Mouse (Mus musculus): ENCODE measurements around the gene Ltb4r1.

Gene Ltb4r1

DNA sequence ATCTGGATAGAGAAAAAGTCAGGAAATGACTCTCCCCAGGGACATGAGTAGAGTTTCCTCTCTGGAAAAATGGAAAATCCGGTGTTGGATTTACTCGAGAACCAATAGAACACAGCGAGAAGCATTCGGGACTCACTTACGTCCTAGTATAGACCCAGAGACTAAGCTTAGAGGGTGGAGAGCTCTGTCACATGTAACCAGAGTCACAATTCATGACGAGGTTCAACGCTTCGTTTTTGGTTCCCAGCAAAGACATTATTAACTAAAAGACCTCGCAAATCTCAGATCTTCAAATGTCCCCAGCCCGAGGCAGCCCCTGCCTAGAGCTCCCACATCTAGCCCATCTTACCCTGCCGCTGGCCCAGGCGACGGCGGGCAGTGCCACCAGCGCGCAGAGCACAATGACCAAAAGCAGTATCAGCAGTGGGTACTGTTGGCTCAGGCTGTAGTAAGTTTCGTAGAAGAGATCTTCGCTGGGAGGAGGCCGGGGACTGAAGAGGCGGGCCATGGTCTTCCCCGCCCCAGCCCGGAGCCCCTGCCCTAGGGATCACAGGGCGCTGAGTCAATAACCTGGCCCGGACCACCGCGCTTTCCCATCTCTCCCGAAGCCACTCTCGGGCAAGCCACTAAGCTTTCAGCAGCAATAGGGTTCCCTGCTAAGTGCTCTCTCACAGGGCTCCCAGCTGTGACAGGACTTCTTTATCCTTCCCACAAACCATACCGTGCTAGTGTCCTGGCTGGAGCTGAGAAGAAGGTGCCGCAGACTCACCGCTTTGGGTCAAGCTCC lies 17.6 kb downstream of the Ltb4r1 start:
- DNase-seq (ENCODE audit: extremely low spot score, low read depth, low spot score) = no peak

GRCm38 (mm10) chr14:55783958-55784235 lies 18.1 kb downstream of the Ltb4r1 start, which contains the start of gene Adcy4:
Gene Adcy4 (minus strand): TSS chr14:55784095.
- DNase-seq (ENCODE audit: extremely low spot score, low read depth, low spot score) = no peak

DNA sequence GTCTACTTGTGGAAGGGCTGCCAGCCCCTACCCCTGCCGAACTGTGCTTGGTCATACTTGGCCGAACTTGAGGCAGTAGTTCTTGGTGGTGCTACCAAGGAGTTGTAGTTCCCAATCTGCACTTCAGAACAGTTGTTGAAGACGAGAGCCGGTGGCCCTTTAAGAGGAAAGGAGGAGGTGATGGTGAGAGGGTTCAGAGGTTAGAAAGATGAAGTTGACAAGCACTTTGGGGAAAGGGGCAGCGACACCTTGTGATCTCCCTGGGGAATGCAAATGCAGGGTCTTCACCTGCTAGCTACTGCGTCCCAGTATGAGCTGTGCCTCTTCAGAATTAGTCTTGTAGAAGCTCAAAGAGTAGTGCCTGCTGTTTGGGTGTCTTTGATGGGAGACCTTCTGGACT lies 19.4 kb downstream of the Ltb4r1 start:
- DNase-seq (ENCODE audit: extremely low spot score, low read depth, low spot score) = no peak

DNA sequence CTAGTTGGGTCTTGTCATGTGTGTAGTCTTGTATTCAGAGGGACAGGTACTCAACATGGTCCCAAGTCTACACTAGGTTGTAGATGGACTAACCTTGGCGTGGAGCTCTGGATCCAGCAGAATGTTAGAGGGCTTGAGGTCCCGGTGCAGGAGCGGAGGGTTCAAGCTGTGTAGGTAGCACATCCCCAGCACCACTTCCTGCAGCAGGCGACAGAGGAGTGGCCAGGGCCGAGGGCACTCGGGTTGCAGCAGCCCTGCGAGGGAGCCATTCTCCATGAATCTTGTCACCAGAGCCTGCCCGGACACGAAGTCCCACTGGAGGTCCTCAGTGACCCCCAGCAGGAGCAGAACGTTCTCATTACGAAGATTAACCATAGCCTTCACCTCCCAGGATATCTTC lies 22.0 kb downstream of the Ltb4r1 start:
- no peak for DNase-seq (ENCODE audit: extremely low spot score, low read depth, low spot score)

DNA sequence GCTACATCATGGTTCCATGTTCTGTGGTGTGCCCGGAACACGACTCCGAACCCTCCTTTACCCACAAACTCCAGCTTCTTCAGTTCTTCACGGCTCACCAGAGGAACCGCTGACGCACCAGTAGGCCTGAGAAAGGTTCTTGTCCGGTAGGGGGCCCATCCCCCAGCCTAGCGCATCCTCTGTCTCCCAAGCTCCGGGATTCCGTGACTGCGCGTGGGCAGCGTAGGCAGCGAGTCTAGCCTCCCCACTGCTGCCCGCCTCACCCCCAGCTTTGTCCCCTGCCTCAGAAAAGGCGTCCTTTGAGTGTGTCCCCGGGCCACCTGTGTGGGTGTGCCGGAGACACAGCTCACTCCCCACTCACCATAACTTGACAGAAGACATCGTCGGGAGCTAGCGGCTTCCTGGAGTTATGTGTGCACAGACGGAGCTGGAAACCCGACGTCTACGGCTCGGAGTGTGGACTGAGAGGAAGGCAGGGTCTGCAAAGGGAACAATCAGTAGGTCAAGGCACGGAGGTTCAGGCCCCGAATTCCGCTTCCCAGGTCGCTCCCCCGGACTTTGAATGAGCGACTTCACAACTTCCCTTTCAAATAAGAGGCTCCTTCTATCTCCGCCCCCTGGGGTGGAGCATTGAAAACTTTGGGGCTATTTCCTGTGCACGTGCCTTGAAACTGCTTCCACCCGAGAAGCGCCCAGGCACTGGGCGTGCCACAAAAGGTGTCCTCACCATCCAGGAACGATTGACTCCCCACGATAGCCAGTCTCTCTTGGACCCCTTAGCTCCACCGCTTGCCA lies 22.7 kb downstream of the Ltb4r1 start, which contains the start of gene Ripk3:
TSS of gene Ripk3 (minus strand) at position 610 of the 795 bp plus-strand sequence.
- DNase-seq (ENCODE audit: extremely low spot score, low read depth, low spot score) = no peak

GRCm38 (mm10) chr14:55793461-55793860 lies 27.7 kb downstream of the Ltb4r1 start:
- no peak for DNase-seq (ENCODE audit: extremely low spot score, low read depth, low spot score)

GRCm38 (mm10) chr14:55793946-55794345 lies 28.2 kb downstream of the Ltb4r1 start:
- DNase-seq (ENCODE audit: extremely low spot score, low read depth, low spot score) = no peak

- DNase-seq (ENCODE audit: extremely low spot score, low read depth, low spot score) = no peak
Measured at GRCm38 (mm10) chr14:55795380-55796163, 29.8 kb downstream of the Ltb4r1 start.

DNA sequence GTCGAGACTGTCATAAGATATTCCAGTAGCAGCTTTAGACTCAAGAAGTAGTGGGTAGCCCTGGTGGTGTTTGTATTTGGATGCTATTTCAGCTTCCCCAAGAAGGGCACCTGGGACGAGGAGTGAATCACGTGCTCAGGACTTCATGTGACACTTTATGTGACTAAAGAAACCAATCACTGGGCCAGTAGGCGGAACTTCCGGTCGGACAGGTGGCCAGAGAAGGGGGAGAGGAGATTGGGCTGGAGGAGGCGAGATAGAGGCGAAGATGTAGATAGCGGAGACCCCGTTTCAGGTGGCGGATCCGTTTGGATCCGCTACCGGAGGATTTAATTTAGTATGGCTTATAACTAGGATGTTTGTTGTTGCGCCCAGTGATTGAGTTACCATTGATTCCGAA lies 49.1 kb downstream of the Ltb4r1 start:
- peak; percentile 82 for DNase-seq (ENCODE audit: extremely low spot score, low read depth, low spot score)

DNA sequence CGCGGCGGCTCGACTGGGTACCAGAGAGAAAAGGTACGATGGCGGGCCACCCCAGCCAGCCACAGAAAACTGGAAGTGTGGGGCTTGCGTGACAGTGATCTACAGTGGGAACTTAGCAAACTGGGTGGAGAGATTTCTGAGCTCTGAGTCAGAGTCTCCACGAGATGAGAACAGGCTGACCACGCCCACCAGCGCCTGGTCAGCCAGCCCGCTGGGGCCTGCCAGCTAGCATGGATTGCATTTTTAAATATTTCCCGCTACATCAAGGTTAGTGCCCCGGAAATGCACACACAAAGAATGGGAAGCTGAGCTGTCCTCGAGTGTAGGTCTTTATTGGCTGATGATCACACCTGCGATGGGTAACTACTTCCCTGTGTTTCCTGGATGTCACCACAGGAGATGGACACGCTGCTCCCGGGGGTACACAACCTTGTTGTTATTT lies 49.6 kb downstream of the Ltb4r1 start:
- DNase-seq (ENCODE audit: extremely low spot score, low read depth, low spot score) = no peak

Measured in hindlimb bud, embryonic 11.5 days (tissue).